ENCODE assay signal across 10 mouse cellular contexts in the genomic region with DNA sequence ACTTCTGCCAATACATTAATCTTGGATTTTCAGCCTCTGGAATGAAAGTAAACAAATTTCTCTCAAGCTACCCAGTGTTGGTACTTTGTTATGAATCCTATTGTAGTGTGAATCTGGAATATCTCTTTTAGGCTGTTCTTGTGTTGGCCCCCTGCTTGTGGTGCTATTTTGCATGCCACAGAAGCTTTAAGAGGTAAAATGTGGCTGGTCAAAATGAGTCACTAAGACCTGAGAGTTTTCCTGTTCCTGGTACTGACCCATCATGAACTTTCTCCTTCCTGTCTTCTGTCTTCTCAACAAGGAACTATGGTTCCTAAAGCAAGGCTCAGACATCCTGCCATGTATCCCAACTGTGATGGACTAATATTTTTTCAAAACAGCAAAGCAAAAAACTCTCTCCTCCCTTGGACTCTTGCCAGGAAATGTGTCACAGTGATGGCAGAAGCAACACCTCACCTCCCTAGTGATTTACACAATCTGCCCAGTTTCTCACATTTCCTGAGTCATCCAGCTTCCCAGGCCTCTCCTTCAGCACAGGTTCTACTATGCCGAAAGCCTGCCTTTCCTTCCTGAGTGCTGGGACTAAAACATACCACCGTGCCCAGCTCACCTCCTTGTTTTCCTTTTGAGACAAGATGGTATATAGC. TPM values are rescaled to one million over a fixed set of nuclear protein-coding genes. Genes with fewer than 3 reads are reported as not detected.
DNase-seq lines count a peak whose midpoint lies in the region; ATAC-seq lines count a peak whose summit lies in the region.
"Had no signal": no experiment of that assay in that cellular context is flagged by ENCODE, and none has a peak within 500 bp of the region (broad histone marks: within the 10 kb centered on the region; RNA-seq: fewer than 3 reads in every experiment).

No protein-coding gene starts in this region.

- no peak overlapping the region for H3K4me2 ChIP-seq in hindbrain, embryonic 16.5 days (ENCODE audit: low read length)

- DNase-seq in left cerebral cortex, adult 11 months (ENCODE audit: low spot score): peak; percentile 34
- DNase-seq in left cerebral cortex, postnatal 4 days: no peak
- peak; percentile 26 for DNase-seq in cerebellum, adult 11-12 months
- DNase-seq in layer of hippocampus, adult 18-20 months (ENCODE audit: low spot score in 2 of 2): peak; percentile 53 to 69
- peak; percentile 28 for DNase-seq in skeletal muscle tissue, adult 2 months (ENCODE audit: low read depth, low spot score)
- no peak for DNase-seq in limb, embryonic 10.5 days (ENCODE audit: low spot score)
- DNase-seq: kidney, postnatal 36 days; midbrain, embryonic 14.5 days; thymus, postnatal 4 days had no signal

- H3K36me3 ChIP-seq in limb, embryonic 10.5 days: peaks cover 21% of the 10 kb centered on the region
- peaks cover 2% of the 10 kb centered on the region; the same call in 1 of the 2 replicates for H3K36me3 ChIP-seq in hindbrain, embryonic 16.5 days (ENCODE audit: control insufficient read depth, insufficient read depth, low read length)

- ATAC-seq in hindbrain, embryonic 16.5 days: no peak

- H3K27me3 ChIP-seq in limb, embryonic 10.5 days (ENCODE audit: low read depth, poor library complexity, severe bottlenecking): no peaks in the 10 kb centered on the region
- no peaks in the 10 kb centered on the region for H3K27me3 ChIP-seq in hindbrain, embryonic 16.5 days (replicated peaks; ENCODE audit: control insufficient read depth, insufficient read depth, low read length)

- H3K9me3 ChIP-seq in limb, embryonic 10.5 days (replicated peaks): no peaks in the 10 kb centered on the region
- no peaks in the 10 kb centered on the region for H3K9me3 ChIP-seq in hindbrain, embryonic 16.5 days (ENCODE audit: control insufficient read depth, low read length)

- H3K9ac ChIP-seq in hindbrain, embryonic 16.5 days (ENCODE audit: low read depth, low read length): no peak overlapping the region

- H3K27ac ChIP-seq in limb, embryonic 10.5 days: no peak overlapping the region
- no peak overlapping the region for H3K27ac ChIP-seq in hindbrain, embryonic 16.5 days (ENCODE audit: low read depth, low read length)

- no peak overlapping the region for H3K4me3 ChIP-seq in limb, embryonic 10.5 days
- H3K4me3 ChIP-seq in hindbrain, embryonic 16.5 days (ENCODE audit: low read length): no peak overlapping the region

- intact Hi-C loops in left cerebral cortex, postnatal 4 days (cut with DNase I): no loop called here

- H3K4me1 ChIP-seq in limb, embryonic 10.5 days: no peaks in the 10 kb centered on the region
- no peaks in the 10 kb centered on the region for H3K4me1 ChIP-seq in hindbrain, embryonic 16.5 days (ENCODE audit: control insufficient read depth, insufficient read depth, low read depth, low read length)

- WGBS in limb, embryonic 10.5 days: 94% methylated on average over 2 of the region's 2 CpGs
- WGBS in hindbrain, embryonic 16.5 days: 87% methylated on average over 2 of the region's 2 CpGs

RNA-seq across cellular contexts. Expression of gene E130311K13Rik, which starts 12.1 kb away (rescaled TPM):
- total RNA-seq in left cerebral cortex, postnatal 4 days (2021): 10 to 100 TPM; 12.5 to 13.2 TPM
- total RNA-seq in layer of hippocampus, adult 18-20 months (2021): 10 to 100 TPM; 11.8 to 12.2 TPM
- 2.6 and 3.3 TPM in 2 replicates for polyA plus RNA-seq in limb, embryonic 10.5 days (2016; fragmentation: Nextera tagmentation; extraction: Ambion mirVana)
- polyA plus RNA-seq in hindbrain, embryonic 16.5 days (2015; fragmentation: Nextera tagmentation; extraction: Ambion mirVana): 7.1 and 9.7 TPM in 2 replicates

RNA-seq across cellular contexts. Expression of gene Slc33a1, which starts 23.2 kb away (rescaled TPM):
- 10 to 100 TPM; 20.6 to 21.1 TPM for total RNA-seq in left cerebral cortex, postnatal 4 days (2021)
- 10 to 100 TPM; 28.1 to 29.5 TPM for total RNA-seq in layer of hippocampus, adult 18-20 months (2021)
- polyA plus RNA-seq in limb, embryonic 10.5 days (2016; fragmentation: Nextera tagmentation; extraction: Ambion mirVana): 11.7 and 13.6 TPM in 2 replicates
- polyA plus RNA-seq in hindbrain, embryonic 16.5 days (2015; fragmentation: Nextera tagmentation; extraction: Ambion mirVana): 20.4 and 21.8 TPM in 2 replicates

RNA-seq across cellular contexts. Expression of gene Gmps, which starts 34.6 kb away (rescaled TPM):
- total RNA-seq in left cerebral cortex, postnatal 4 days (2021): 10 to 100 TPM; 47.1 to 47.8 TPM
- 10 to 100 TPM; 45.9 to 51.6 TPM for total RNA-seq in layer of hippocampus, adult 18-20 months (2021)
- 76.3 and 80.5 TPM in 2 replicates for polyA plus RNA-seq in limb, embryonic 10.5 days (2016; fragmentation: Nextera tagmentation; extraction: Ambion mirVana)
- 39.9 and 43.0 TPM in 2 replicates for polyA plus RNA-seq in hindbrain, embryonic 16.5 days (2015; fragmentation: Nextera tagmentation; extraction: Ambion mirVana)

RNA-seq across cellular contexts. Expression of gene Plch1, which starts 42.1 kb away (rescaled TPM):
- total RNA-seq in left cerebral cortex, postnatal 4 days (2021): 1 to 10 TPM; 7.6 to 9.0 TPM
- 1 to 10 TPM; 4.6 to 4.7 TPM for total RNA-seq in layer of hippocampus, adult 18-20 months (2021)
- 4.1 and 4.5 TPM in 2 replicates for polyA plus RNA-seq in limb, embryonic 10.5 days (2016; fragmentation: Nextera tagmentation; extraction: Ambion mirVana)
- polyA plus RNA-seq in hindbrain, embryonic 16.5 days (2015; fragmentation: Nextera tagmentation; extraction: Ambion mirVana): 4.4 and 7.4 TPM in 2 replicates

Comparison
In these comparisons a context has a peak if more than half of its experiments do, and no peak if none do; other contexts are left out.
1. DNase-seq: peak in left cerebral cortex, adult 11 months (single experiment), cerebellum, adult 11-12 months (single experiment), layer of hippocampus, adult 18-20 months (2 of 2) and skeletal muscle tissue, adult 2 months (single experiment); none in left cerebral cortex, postnatal 4 days (single experiment) and limb, embryonic 10.5 days (single experiment).